Mouse (Mus musculus): ENCODE measurements around the gene Megf11.
A peak's percentile ranks its signal among the peaks of the same experiment; 100 is the strongest.

Gene Megf11

GRCm38 (mm10) chr9:64528061-64528460, 142.6 kb downstream of the Megf11 start:
- DNase-seq: no peak

GRCm38 (mm10) chr9:64528595-64528994, 143.2 kb downstream of the Megf11 start:
- DNase-seq: no peak

- no peak for DNase-seq
These were observed 146.5 kb downstream of the Megf11 start for GRCm38 (mm10) chr9:64531935-64532334.

GRCm38 (mm10) chr9:64532711-64533242, 147.4 kb downstream of the Megf11 start:
- DNase-seq: no peak

- no peak for DNase-seq
These were observed 148.2 kb downstream of the Megf11 start for GRCm38 (mm10) chr9:64533488-64534119.

GRCm38 (mm10) chr9:64534313-64534712, 148.9 kb downstream of the Megf11 start:
- no peak for DNase-seq

GRCm38 (mm10) chr9:64534856-64535539, 149.6 kb downstream of the Megf11 start:
- DNase-seq: no peak

GRCm38 (mm10) chr9:64537821-64538220, 152.4 kb downstream of the Megf11 start:
- DNase-seq: no peak

GRCm38 (mm10) chr9:64542246-64542645, 156.8 kb downstream of the Megf11 start:
- no peak for DNase-seq

- DNase-seq: no peak
These were observed 157.7 kb downstream of the Megf11 start for GRCm38 (mm10) chr9:64543125-64543524.

GRCm38 (mm10) chr9:64546344-64546991, 161.0 kb downstream of the Megf11 start:
- DNase-seq: no peak

- DNase-seq: no peak
These were observed 162.9 kb downstream of the Megf11 start for GRCm38 (mm10) chr9:64548332-64548731.

- DNase-seq: no peak
These were observed 165.9 kb downstream of the Megf11 start for GRCm38 (mm10) chr9:64551307-64551706.

- DNase-seq: no peak
These were observed 166.6 kb downstream of the Megf11 start for GRCm38 (mm10) chr9:64552046-64552445.

GRCm38 (mm10) chr9:64553441-64553840, 168.0 kb downstream of the Megf11 start:
- no peak for DNase-seq

- no peak for DNase-seq
These were observed 170.2 kb downstream of the Megf11 start for GRCm38 (mm10) chr9:64555620-64556019.

GRCm38 (mm10) chr9:64557110-64557745, 171.8 kb downstream of the Megf11 start:
- DNase-seq: peak; percentile 24

GRCm38 (mm10) chr9:64557846-64558530, 172.6 kb downstream of the Megf11 start:
- no peak for DNase-seq

- DNase-seq: no peak
These were observed 178.9 kb downstream of the Megf11 start for GRCm38 (mm10) chr9:64564315-64564767.

GRCm38 (mm10) chr9:64565915-64566314, 180.5 kb downstream of the Megf11 start:
- no peak for DNase-seq

GRCm38 (mm10) chr9:64566376-64566775, 180.9 kb downstream of the Megf11 start:
- DNase-seq: no peak

GRCm38 (mm10) chr9:64567482-64567881, 182.1 kb downstream of the Megf11 start:
- DNase-seq: no peak

Data from thymus, postnatal 14 days (tissue).